Mouse (Mus musculus) testis, postnatal 10 days (tissue): ENCODE measurements around the gene Klc3.

Source experiments
- DNase-seq: peaks from one replicate; pipeline ENCODE4 v3.0.0; 2021; ENCODE audit warnings: low spot score

Gene Klc3

GRCm38 (mm10) chr7:19403731-19404296 is at the start of gene Klc3:
TSS of gene Klc3 (minus strand) at chr7:19404104.
- DNase-seq: peak; percentile 79

DNA sequence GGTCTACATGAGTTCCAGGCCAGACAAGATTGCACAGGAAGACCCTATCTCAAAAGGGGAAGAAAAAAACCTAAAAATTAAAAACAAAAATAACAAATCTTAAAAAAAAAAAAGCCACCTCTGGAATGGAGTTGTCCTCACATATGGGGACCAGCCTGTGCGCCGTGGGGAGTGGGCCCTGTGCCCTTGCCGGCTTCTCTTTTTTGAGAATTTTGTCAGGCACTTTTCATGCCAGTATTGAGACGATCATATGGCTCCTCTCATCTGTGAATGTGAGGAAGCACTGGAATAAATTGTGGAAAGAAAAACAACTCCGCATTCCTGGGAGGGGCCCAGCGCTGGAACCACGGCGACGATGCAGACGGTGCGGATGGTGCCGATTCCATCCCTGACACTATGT is 45.3 kb upstream of the Klc3 start:
- DNase-seq: no peak

- DNase-seq: no peak
These were observed 43.8 kb upstream of the Klc3 start for GRCm38 (mm10) chr7:19447689-19448088.

- DNase-seq: peak; percentile 76
These were observed 40.9 kb upstream of the Klc3 start for GRCm38 (mm10) chr7:19444801-19445200.

GRCm38 (mm10) chr7:19443344-19443743 is 39.4 kb upstream of the Klc3 start:
- peak; percentile 95 for DNase-seq

GRCm38 (mm10) chr7:19441448-19442091 is 37.7 kb upstream of the Klc3 start:
- DNase-seq: peak; percentile 76

GRCm38 (mm10) chr7:19437048-19437447 is 33.1 kb upstream of the Klc3 start:
- no peak for DNase-seq

- DNase-seq: no peak
These were observed 32.4 kb upstream of the Klc3 start for GRCm38 (mm10) chr7:19436276-19436675.

- DNase-seq: no peak
These were observed 28.6 kb upstream of the Klc3 start for GRCm38 (mm10) chr7:19432475-19432874.

GRCm38 (mm10) chr7:19430402-19430801 is 26.5 kb upstream of the Klc3 start:
- DNase-seq: no peak

- no peak for DNase-seq
These were observed 25.8 kb upstream of the Klc3 start for GRCm38 (mm10) chr7:19429726-19430125.

- DNase-seq: no peak
These were observed 24.2 kb upstream of the Klc3 start for GRCm38 (mm10) chr7:19427999-19428650.

DNA sequence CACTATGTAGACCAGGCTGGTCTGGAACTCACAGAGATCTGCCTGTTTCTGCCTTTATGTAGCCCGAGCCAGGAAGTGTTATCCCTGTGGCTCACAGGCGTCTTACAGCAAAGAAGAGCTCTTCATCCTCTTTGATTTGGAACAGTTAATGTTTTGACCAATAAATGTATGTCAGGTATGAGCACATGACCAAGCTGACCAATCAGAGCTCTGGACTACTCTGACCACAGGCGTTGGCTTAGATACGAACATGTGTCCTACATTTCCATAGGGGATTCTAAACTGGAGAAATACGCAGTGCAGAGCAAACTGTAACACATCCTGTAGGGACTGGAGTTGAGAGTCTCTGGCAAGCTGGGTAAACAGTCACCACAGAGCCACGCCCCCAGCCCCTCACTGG is 23.0 kb upstream of the Klc3 start:
- no peak for DNase-seq

DNA sequence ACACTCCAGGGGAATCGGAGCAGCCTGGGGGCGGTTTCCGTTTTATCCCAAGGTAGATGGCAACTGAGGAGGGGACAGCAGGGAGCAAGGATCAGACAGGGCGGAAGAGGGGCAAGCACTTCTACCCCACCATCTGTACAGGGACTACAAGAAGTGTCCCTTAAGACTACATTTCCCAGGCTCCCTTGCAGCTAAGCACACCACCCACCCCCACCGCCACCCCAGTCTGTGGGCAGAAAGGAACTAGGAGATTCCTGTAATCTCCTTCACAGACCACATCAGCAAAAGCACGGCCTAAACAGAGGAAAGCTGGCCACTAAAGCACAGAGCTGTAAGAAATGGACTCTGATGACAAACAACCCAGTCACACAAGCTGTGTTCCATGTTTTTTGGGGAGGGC is 22.4 kb upstream of the Klc3 start:
- DNase-seq: no peak

DNA sequence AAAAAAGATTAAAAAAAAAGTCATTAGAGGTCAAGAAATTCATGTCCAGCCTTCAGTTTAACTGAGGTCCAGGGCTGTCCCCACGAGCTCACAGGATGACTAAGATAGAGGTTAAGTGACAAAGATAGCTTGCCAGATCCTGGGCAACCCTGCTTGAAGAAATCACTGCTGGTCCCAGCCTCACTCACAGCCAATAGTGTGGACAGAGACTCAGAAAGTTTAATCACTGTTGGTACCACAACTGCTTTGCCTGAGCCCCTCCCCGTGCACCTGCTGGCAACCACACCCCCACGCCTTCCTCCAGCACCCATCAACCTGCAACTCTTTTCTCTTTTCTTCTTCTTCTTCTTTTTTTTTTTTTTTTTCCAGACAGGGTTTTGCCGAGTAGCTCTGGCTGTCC is 20.1 kb upstream of the Klc3 start:
- no peak for DNase-seq

DNA sequence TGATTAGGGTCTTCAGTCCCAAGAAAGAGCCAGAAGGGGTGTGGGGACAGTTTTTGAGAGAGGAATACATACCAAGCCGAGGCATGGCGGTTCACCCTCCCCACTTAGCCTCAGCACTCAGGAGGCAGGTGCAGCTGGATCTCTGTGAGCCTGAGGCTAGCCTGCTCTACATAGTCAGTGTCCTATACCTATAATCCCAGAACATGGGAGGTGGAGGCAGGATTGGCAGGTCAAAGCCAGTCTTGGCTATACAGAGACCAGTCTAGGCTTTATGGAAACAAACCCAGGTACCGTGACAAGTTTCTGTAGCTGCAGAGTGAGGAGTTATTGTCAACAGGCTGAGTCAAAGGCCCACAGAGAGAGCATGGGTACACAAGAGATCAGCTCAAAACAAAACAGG is 19.2 kb upstream of the Klc3 start:
- no peak for DNase-seq

GRCm38 (mm10) chr7:19420821-19421636 is 17.1 kb upstream of the Klc3 start:
- DNase-seq: peak; percentile 95

DNA sequence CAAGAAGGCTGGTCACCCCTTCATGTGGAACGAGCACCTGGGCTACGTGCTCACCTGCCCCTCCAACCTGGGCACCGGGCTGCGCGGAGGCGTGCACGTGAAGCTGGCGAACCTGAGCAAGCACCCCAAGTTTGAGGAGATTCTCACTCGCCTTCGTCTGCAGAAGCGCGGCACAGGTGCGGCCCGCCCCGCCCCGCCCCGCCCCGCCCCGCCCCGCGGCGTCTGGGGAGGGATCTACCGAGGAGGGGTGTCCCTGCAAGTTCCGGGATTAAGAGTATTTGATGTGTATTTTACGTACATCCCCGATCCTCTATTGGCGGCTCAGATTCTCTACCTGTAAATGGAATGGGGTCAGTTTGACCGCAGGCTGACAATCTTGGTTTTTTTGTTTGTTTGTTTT is 16.2 kb upstream of the Klc3 start:
- no peak for DNase-seq

DNA sequence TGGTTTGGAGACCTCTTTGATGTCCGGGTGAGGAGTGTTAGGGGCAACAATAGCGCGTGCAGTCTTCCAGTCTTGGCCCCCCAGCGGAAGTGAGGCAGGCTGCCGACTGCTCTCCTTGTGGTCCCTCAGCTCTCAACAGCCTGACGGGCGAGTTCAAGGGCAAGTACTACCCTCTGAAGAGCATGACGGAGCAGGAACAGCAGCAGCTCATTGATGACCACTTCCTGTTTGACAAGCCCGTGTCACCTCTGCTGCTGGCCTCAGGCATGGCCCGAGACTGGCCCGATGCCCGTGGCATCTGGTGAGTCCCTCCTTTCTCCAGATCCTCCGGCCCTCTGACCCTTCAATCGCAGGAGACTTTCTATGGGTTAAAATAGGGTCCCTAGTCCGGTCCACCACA is 12.7 kb upstream of the Klc3 start:
- no peak for DNase-seq

GRCm38 (mm10) chr7:19413525-19413924 is 9.6 kb upstream of the Klc3 start:
- DNase-seq: no peak

GRCm38 (mm10) chr7:19411783-19412182 is 7.9 kb upstream of the Klc3 start:
- no peak for DNase-seq

DNA sequence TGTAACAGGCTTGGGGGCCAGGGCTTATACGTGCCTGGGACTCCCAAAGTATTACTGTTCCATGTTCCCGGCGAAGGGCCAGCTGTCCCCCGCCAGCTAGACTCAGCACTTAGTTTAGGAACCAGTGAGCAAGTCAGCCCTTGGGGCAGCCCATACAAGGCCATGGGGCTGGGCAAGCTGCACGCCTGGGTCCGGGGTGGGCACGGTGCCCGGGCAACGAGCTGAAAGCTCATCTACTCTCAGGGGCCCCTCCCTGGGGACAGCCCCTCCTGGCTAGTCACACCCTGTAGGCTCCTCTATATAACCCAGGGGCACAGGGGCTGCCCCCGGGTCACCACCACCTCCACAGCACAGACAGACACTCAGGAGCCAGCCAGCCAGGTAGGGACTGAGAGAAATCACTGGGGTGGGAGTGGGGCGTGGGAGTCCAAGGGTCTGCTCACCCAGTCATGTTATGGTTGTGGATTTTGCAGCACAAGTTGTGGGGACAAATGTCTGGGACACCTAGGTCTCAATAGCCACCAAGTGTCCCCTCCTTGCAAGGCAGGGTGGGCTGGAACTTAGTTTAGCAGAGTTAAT is 7.0 kb upstream of the Klc3 start:
- peak; percentile 69 for DNase-seq
